Mouse (Mus musculus) ES-E14 (cell line): ENCODE measurements at regions not wholly inside any gene's neighbourhood (a gene's known extent, or its start where the extent isn't known, plus 50 kb on each side); places are given as distances from the start of the nearest gene placed in this dataset.

Experiments
- DNase-seq: peaks from one replicate; pipeline ENCODE4 v3.0.0-alpha.2; 2013; ENCODE audit warnings: low read depth, low spot score
- H3K27ac ChIP-seq: 2 replicates; pipeline ENCODE4 v1.5.1; 2012; ENCODE audit warnings: low read depth, mild to moderate bottlenecking, low read length, moderate library complexity, mixed read lengths; ENCODE audit not compliant: poor library complexity, insufficient read depth, severe bottlenecking
- H3K36me3 ChIP-seq: 2 replicates; pipeline ENCODE4 v1.6.1; 2012; ENCODE audit warnings: mild to moderate bottlenecking, low read length, moderate library complexity, mixed read lengths; ENCODE audit not compliant: control insufficient read depth, poor library complexity, insufficient read depth, severe bottlenecking
- H3K4me1 ChIP-seq, 2 experiments: fragments of 150-350 bp in 1 of 2; sonication (generic) in 1 of 2; 2 replicates each; pipeline ENCODE4 v1.6.1; 2012; ENCODE audit warnings: low read length in 2 of 2, mild to moderate bottlenecking in 1 of 2, mixed read lengths in 1 of 2; ENCODE audit not compliant: control insufficient read depth in 2 of 2, insufficient read depth in 2 of 2, poor library complexity in 1 of 2
- H3K4me3 ChIP-seq, 2 experiments: fragments of 150-350 bp in 1 of 2; sonication (generic) in 1 of 2; 2 replicates each; pipeline ENCODE4 v1.5.1; 2012; ENCODE audit warnings: low read length in 2 of 2, low read depth in 1 of 2, mild to moderate bottlenecking in 1 of 2, mixed read lengths in 1 of 2; ENCODE audit not compliant: insufficient read depth in 1 of 2, poor library complexity in 1 of 2, severe bottlenecking in 1 of 2
- H3K9ac ChIP-seq: 2 replicates; pipeline ENCODE4 v1.6.1; 2012; ENCODE audit warnings: low read depth, mild to moderate bottlenecking, low read length, mixed read lengths; ENCODE audit not compliant: poor library complexity, insufficient read depth, severe bottlenecking
- H3K9me3 ChIP-seq: fragments of 150-350 bp; sonication (generic); 2 replicates; pipeline ENCODE4 v1.6.1; 2012; ENCODE audit warnings: low read depth, mild to moderate bottlenecking, low read length; ENCODE audit not compliant: control insufficient read depth, insufficient read depth
- CHD2 ChIP-seq: IDR thresholded peaks from 2 replicates; pipeline ENCODE4 v1.6.1; 2014; ENCODE audit warnings: mild to moderate bottlenecking, low read depth, low read length, inconsistent platforms
- HCFC1 ChIP-seq: IDR thresholded peaks from 2 replicates; pipeline ENCODE4 v1.6.1; 2012; ENCODE audit warnings: low read length, inconsistent platforms, borderline replicate concordance; ENCODE audit not compliant: insufficient read depth
- MAFK ChIP-seq: IDR thresholded peaks from 2 replicates; pipeline ENCODE4 v1.6.1; 2014; ENCODE audit warnings: mild to moderate bottlenecking, low read depth, low read length, inconsistent platforms; ENCODE audit not compliant: insufficient read depth
- ZC3H11A ChIP-seq: IDR thresholded peaks from 2 replicates; pipeline ENCODE4 v1.6.1; 2012; ENCODE audit warnings: low read depth, mild to moderate bottlenecking, inconsistent platforms, low read length, borderline replicate concordance
- ZNF384 ChIP-seq: IDR thresholded peaks from 2 replicates; pipeline ENCODE4 v1.6.1; 2012; ENCODE audit warnings: low read depth, low read length, inconsistent platforms
- in situ Hi-C, 2 experiments: fragments of 600-800 bp; cut with MboI; formaldehyde crosslinking; loops; one replicate each; pipeline ENCODE4 v1.15.1; 2025; ENCODE audit warnings: low sequenced_read_pairs in 2 of 2, inconsistent platforms in 1 of 2; ENCODE audit not compliant: unreplicated experiment in 2 of 2

DNA sequence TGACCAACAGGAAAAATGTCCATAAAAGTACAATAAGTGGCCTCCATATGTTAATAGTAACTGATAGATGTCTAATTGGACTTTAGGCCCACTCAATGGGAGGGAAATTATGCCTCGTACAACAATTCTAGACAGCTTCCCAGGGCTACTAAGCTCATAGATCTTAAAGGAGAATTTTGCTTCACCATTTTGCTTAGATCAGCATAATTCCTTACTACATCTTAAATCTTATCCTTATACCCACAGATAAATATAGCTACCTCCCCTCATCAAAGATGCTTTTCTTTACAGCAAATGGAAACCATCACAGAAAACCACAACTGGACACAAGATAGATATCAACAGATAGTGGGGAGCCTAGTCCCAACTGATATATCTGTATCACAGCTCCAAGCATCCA lies 263.6 kb upstream of the Intu start:
- H3K4me1 ChIP-seq: no peaks in the 10 kb centered on the region
- H3K9me3 ChIP-seq: no peaks in the 10 kb centered on the region
- H3K4me3 ChIP-seq: no peak overlapping the region
- DNase-seq: no peak
- in situ Hi-C loops: no loop called here
- H3K27ac ChIP-seq: no peak overlapping the region
- no peaks in the 10 kb centered on the region for H3K36me3 ChIP-seq
- no peak overlapping the region for H3K9ac ChIP-seq
- TF ChIP-seq MAFK (peak; percentile 61; the same call in 1 of the 2 replicates), CHD2 (no peak), ZNF384 (no peak), HCFC1 (no peak)

DNA sequence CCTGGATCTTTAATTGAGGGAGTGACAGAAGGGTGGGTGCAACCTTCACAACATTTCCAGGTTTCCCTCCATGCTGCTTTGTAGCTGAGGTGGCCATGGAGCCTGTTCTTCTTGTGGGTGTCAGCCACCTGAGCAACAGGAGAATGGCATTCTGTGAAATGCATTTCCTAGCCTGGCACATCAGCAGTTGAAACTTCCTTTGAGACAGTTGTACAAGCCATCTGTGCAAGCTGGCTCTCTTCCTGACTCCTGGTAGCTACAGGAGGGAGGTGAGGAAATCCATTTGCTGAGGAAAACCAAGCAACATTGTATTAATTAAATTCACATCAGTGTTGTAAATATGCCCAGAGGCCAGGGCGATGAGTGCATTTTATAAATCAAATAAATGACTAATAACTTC lies 248.2 kb upstream of the Intu start:
- H3K4me1 ChIP-seq: no peaks in the 10 kb centered on the region
- no peak overlapping the region for H3K27ac ChIP-seq
- in situ Hi-C loops: no loop called here
- no peaks in the 10 kb centered on the region for H3K36me3 ChIP-seq
- no peak overlapping the region for H3K4me3 ChIP-seq
- H3K9ac ChIP-seq: no peak overlapping the region
- no peaks in the 10 kb centered on the region for H3K9me3 ChIP-seq
- TF ChIP-seq ZNF384: no peak
- no peak for TF ChIP-seq MAFK
- TF ChIP-seq HCFC1: no peak
- no peak for TF ChIP-seq ZC3H11A
- no peak for TF ChIP-seq CHD2
- DNase-seq: no peak

DNA sequence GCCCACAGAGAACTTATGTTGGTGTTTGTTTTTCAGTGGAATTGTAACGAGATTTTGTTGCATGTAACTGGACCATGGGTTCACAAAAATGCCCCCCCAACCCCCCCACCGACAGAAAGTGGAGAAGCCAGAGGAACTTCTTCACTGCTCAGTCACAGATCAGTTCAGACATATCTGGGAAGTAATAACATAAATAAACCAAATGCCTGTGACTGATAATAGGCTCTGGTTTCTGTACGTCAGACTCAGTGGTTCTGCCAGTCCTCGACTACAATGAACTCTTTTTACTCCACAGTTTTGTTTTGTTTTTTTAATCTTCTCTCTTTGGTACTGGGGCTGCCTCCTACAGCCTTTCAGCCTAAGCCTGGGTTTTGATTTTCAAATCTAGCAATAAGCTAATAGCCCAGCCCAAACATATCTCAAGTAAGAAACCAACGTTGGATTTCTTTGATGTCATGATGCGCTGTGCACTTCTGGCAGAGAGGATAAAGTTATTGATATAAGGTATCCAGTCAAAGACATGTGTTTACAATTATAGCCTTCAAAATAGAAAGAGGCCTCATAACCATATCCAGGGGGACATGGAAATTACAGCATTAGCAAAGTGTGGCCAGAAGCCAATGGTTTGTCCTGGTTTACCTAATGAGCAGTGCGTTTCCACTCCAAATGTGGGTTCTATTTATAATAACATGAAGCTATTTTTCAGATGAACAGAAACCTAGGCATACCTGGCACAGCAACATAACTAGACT lies 244.0 kb upstream of the Intu start:
- H3K4me3 ChIP-seq: no peak overlapping the region
- H3K27ac ChIP-seq: no peak overlapping the region
- no peaks in the 10 kb centered on the region for H3K36me3 ChIP-seq
- no peak for TF ChIP-seq ZNF384
- no peaks in the 10 kb centered on the region for H3K4me1 ChIP-seq
- in situ Hi-C loops: no loop called here
- DNase-seq: no peak
- H3K9ac ChIP-seq: no peak overlapping the region
- no peaks in the 10 kb centered on the region for H3K9me3 ChIP-seq

DNA sequence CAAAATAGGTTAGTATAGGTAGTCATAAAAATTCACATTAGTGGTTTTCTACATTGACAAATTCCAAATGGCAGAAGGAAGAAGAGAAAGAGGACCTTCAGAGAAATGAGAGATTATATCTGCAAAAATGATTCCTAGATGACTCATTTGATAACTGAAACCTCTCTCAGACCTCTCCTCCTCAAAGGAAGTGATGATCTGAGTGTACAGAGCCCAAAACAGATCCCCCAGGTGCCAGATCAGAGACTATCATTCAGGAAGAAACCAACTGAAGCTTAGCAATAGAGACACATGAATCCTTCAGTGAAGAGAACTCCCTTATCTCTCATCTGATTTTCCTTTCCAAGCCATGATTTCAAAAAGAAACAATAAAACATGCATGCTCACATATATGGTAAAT lies 234.0 kb upstream of the Intu start:
- in situ Hi-C loops: no loop called here
- TF ChIP-seq HCFC1: no peak
- no peak for TF ChIP-seq ZC3H11A
- no peak for TF ChIP-seq MAFK
- no peak for TF ChIP-seq ZNF384
- no peak for TF ChIP-seq CHD2
- DNase-seq: no peak
- Histone ChIP-seq H3K4me3 (no peak overlapping the region), H3K27ac (no peak overlapping the region), H3K9ac (no peak overlapping the region), H3K4me1 (no peaks in the 10 kb centered on the region), H3K36me3 (no peaks in the 10 kb centered on the region), H3K9me3 (no peaks in the 10 kb centered on the region)

DNA sequence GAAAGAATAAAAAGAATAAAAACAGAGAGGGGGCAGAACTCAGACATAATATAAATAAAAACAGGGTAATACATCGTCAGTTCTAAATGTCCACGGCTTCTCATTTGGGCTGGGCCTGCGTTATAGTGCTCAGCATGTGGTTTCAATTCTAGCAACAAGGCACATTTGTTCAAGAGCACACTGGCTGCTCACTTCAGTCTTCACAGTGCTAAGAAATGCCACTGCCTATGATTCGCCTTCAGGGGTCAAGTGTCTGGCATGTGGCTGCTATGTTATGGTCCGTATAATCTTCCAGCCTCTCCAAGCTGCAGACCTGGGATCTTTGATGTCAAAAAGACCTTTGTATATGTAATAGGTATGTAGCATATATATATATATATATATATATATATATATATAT lies 210.8 kb upstream of the Intu start:
- H3K27ac ChIP-seq: no peak overlapping the region
- H3K4me1 ChIP-seq: no peaks in the 10 kb centered on the region
- no peaks in the 10 kb centered on the region for H3K36me3 ChIP-seq
- in situ Hi-C loops: no loop called here
- TF ChIP-seq ZC3H11A: no peak
- TF ChIP-seq ZNF384: no peak
- no peak for TF ChIP-seq HCFC1
- no peak for TF ChIP-seq CHD2
- TF ChIP-seq MAFK: no peak
- H3K9me3 ChIP-seq: no peaks in the 10 kb centered on the region
- no peak overlapping the region for H3K4me3 ChIP-seq
- DNase-seq: no peak
- no peak overlapping the region for H3K9ac ChIP-seq
